Mouse (Mus musculus) bone marrow macrophage, adult 2 months (primary cell): Measurements from ENCODE around the gene Tardbp. TPM values are rescaled to one million over a fixed set of nuclear protein-coding genes. Genes with fewer than 3 reads are reported as not detected.
A peak's percentile ranks its signal among the peaks of the same experiment; 100 is the strongest.

ENCODE experiments used
- H3K27ac ChIP-seq: 2 replicates; pipeline ENCODE4 v1.5.1; 2012; ENCODE audit warnings: low read depth, low read length; ENCODE audit not compliant: insufficient read depth
- H3K4me1 ChIP-seq: 2 replicates; pipeline ENCODE4 v1.6.1; 2012; ENCODE audit warnings: low read length; ENCODE audit not compliant: control insufficient read depth, insufficient read depth
- H3K4me3 ChIP-seq: 2 replicates; pipeline ENCODE4 v1.5.1; 2012; ENCODE audit warnings: mild to moderate bottlenecking, low read length, moderate library complexity; ENCODE audit not compliant: insufficient read depth
- CTCF ChIP-seq: IDR thresholded peaks from 2 replicates; pipeline ENCODE4 v1.5.1; 2012; ENCODE audit warnings: low read depth, mild to moderate bottlenecking, low read length, moderate library complexity
- POLR2A ChIP-seq: IDR thresholded peaks from 2 replicates; pipeline ENCODE4 v1.6.1; 2012; ENCODE audit warnings: mild to moderate bottlenecking, low read depth, low read length, borderline replicate concordance
- polyA plus RNA-seq: library from polyadenylated mRNA; stranded (reverse); fragments of >200 nt; gene quantifications from 2 replicates; pipeline ENCODE4 v1.2.4, GENCODE M21; 2012; ENCODE audit not compliant: missing spikeins, insufficient read depth, insufficient read length

Gene Tardbp
- polyA plus RNA-seq, 1 experiment: 180 TPM

DNA sequence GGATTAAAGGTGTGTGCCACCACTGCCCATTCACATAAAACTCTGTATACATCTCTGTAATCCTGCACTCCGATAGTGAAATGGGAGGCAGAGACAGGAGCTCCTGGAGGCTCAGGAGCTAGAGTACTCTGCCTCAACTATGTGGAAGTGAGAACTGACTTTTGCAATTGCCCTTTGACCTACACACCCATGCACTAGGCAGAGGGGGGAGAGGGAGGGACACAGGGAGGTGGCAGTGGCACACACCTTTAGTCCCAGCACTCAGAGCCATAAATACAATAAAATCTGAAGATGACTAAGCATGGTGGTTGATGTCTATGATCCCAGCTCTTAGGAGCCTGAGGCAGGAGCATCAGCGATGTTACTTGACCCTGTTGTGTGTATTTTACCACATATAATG lies 12.6 kb upstream of the Tardbp start:
- Histone ChIP-seq H3K4me1 (no peaks in the 10 kb centered on the region), H3K27ac (no peak overlapping the region), H3K4me3 (no peak overlapping the region)
- TF ChIP-seq CTCF (no peak), POLR2A (no peak)

DNA sequence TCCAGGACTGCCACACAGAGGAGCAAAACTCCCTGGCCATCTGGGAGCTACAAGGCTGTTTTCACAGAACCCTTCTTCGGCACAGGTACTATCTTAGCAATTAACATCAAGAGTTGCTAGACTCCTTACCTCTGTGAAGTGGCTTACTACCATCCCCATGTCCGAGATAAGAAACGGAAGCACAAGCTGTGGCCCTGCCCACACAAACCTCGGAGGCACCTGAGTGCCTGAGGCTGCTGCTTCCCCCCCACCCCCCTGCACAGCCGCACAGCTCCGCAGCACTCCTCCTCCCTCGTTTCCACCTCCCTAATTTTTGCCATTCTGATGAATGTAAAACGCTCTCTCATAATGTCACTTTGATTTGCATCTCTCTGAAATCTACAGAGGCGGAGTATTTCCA lies 11.5 kb upstream of the Tardbp start:
- no peaks in the 10 kb centered on the region for H3K4me1 ChIP-seq
- no peak overlapping the region for H3K4me3 ChIP-seq
- TF ChIP-seq POLR2A (no peak), CTCF (no peak)
- no peak overlapping the region for H3K27ac ChIP-seq

DNA sequence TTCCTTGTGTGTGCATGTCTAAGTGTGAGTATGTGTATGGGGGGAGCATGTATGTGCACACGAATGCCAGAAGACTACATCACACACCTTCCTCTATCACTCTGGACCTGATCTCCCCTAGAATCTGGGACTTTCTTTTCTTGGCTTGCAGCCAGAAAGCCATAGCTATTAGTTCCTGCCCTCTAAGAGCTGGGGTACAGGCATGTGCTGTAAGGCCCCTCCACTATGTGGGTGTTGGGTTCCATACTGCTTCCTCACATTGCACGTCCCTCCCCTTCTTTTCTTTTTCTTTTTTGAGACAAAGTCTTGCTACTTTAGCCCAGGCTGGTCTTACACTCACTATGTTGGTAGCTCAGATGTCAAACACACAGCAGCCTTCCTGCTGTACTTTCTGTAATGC lies 8.5 kb upstream of the Tardbp start:
- H3K4me1 ChIP-seq: peaks cover 10% of the 10 kb centered on the region
- no peak overlapping the region for H3K4me3 ChIP-seq
- TF ChIP-seq CTCF (no peak), POLR2A (no peak)
- H3K27ac ChIP-seq: no peak overlapping the region

DNA sequence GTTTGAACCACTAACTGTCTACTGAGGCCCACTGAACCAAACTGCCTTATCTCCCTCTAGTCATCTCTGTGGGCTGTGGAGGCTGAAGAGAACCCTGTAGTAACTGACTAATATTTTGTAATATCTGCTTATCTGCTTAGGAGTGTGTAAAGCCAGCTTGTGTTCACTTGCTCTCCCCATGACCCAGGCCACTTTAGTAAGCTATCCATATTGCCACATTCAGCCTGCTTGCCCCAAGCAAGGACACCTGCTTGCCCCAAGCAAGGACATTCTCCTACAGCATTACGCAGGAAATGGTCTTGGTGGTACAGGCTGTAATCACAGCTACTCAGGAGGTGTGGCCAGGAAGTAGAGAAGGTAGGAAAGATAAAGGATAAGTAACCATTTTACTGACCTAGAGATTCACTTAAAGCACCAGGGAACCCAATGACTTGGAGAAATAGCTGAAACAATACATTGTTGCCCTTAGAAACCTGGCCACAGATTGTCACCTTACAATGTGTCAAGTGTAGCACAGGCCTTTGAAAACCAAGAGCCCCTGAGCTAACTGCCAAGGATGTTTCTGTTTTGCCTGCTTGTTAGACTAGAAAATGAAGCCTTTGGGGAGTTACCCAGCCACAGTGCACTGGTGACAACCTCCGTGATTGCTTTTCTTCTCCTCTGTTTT lies 6.7 kb upstream of the Tardbp start:
- Histone ChIP-seq H3K4me3 (no peak overlapping the region), H3K27ac (no peak overlapping the region), H3K4me1 (peaks cover 10% of the 10 kb centered on the region)
- no peak for TF ChIP-seq POLR2A
- no peak for TF ChIP-seq CTCF

DNA sequence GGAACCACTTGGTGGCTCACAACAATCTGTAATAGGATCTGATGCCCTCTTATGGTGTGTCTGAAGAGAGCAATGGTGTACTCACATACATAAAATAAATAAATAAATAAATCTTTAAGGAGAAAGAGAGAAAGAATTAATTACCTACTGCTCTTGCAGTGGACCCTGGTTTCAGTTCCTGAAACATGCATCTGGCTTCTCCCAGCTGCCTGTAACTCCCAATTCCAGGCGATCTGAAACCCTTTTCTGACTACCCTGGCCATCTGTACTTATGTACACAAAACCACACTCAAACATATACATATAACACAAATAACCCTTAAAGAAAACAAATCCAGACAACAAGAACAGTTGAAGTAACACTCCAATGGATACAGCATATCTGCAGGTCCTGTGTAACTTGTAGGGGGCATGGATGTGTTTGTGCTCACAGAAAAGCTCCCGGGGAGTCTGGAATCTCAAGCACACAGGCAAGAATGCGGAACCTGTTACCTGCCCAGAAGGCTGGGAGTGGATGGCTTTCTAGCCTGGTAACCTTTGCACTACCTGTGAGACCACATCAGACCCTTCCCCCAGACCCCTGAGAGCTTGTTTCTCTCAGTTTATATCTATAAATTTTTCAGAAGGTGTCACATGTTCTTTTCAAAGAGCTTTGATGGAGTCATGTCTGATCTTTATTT lies 5.3 kb upstream of the Tardbp start:
- Histone ChIP-seq H3K4me1 (peaks cover 13% of the 10 kb centered on the region), H3K27ac (no peak overlapping the region), H3K4me3 (no peak overlapping the region)
- TF ChIP-seq CTCF (no peak), POLR2A (no peak)

DNA sequence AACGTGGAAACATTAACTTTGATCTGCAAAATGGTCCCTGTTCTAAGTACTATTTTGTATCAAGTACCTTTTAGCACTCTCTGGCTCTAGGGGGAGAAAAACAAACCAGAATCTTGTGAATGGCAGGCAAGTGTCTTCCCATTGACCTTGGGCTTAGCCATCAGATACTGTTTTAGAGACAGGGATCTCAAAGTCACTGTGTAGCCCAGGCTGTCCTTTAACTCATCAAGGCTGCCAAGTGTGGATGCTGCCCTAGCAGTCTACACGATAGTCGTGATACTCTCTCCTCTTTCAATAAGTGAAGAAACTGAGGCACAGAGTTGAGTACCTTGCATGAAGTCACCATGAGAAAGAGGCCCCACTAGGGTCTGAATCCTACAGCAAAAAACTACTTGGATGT lies 427 bp upstream of the Tardbp start:
- Histone ChIP-seq H3K4me3 (peak overlapping the region; percentile 14; the same call in 1 of the 2 replicates), H3K27ac (peak overlapping the region; percentile 21; the same call in 1 of the 2 replicates), H3K4me1 (peaks cover 23% of the 10 kb centered on the region)
- no peak for TF ChIP-seq POLR2A
- TF ChIP-seq CTCF: no peak

DNA sequence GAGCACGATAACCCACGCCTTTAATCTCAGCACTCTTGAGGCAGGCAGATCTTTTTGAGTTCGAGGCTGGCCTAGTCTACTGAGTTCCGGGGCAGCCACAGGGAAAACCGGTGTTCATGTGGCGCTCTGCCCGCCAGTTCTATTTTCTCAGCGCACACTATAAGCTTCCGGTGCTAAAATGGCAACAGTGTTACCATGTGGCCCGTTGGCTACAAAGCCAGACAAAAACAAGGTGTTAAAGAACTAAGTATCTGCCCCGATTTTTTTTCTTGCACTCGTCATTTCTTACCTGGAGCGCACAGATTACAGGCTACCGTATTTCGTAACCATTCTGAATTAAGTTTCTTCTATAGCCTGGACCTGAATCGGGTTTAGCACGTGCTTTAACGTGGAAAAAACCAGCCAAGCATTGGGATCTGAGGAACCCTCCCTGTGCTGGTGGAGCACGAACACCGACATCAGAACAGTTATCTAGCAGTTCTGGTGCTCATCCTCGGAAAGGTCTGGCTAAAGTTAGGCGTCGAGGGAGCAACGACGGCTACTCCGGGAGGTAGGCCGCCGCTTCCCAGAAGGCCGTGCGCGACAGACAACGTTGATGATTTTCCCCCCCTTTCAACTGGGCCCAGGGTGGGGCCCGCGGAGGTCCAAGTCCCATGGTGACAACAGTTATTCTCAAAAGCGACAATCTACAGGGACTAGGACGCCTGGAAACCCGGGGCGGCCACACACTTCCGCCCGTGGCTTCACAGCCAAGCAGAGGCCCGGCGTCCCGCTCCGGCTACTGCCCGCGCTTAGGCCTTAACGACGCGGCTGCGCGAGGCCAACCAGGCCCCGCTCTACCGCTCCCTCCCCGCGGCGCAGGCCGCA lies 830 bp downstream of the Tardbp start:
- TF ChIP-seq POLR2A: no peak
- no peak for TF ChIP-seq CTCF
- Histone ChIP-seq H3K4me1 (peaks cover 19% of the 10 kb centered on the region), H3K27ac (peak overlapping the region; percentile 94), H3K4me3 (peak overlapping the region; percentile 96)

DNA sequence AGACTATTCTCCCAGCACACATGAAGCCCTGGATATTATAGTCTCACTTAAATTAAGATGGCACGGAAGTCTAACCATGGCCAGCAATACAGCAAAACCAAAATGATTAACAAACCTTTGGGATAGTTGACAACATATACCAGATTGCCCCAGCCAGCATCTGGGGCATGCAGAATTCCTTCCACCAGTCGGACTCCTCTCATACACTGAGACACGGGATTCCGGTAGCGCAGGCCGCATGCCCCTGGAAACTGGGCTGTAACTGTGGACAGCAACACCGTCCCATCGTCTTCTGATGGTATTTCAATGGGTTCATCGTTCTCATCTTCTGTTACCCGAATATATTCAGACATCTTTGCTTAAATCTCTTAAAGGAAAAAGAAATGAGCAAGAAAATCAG lies 1.8 kb downstream of the Tardbp start:
- peak overlapping the region; percentile 96 for H3K4me3 ChIP-seq
- TF ChIP-seq CTCF (no peak), POLR2A (no peak)
- peaks cover 19% of the 10 kb centered on the region for H3K4me1 ChIP-seq

DNA sequence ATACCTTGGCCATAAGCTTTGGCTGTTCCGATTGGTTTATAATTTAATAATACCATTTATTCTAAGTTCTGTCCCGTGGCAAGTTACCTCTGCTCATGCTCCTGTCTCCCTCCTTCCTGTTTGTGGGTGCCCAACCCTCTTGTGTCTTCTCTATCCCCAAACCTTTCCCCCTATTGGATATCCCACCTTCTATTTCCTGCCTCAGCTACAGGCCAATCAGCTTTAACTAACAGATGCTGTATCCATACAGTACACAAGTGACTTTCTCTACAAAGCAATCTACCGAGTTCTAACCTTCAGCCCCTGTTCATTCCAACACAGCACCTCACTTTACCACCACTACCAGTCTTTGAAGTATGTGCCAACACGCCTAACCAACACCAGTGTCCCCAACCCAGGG lies 3.2 kb downstream of the Tardbp start:
- Histone ChIP-seq H3K27ac (no peak overlapping the region), H3K4me3 (no peak overlapping the region), H3K4me1 (peaks cover 19% of the 10 kb centered on the region)
- no peak for TF ChIP-seq POLR2A
- no peak for TF ChIP-seq CTCF

More for the DNA sequence above, 1.8 kb downstream of the Tardbp start:
- H3K27ac ChIP-seq: no peak overlapping the region

DNA sequence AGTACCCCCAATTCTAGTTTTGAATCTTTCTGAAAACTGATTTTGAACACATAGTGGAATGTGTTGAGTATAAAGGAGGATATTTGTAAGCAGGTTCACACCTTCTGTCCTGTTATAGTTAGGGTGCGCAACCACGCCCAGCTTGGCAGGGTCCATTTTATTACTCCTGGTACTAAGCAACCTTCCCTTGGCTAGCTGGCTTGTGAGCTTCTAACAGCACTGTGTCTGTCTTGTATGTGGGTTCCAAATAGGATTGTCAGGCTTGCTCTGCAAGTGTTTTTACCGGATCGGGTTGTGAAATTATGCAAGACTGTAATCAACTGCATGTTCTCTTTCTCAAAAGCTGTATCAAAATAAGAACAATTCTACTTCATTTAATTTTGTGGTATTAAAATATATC lies 4.3 kb downstream of the Tardbp start:
- Histone ChIP-seq H3K4me1 (peaks cover 19% of the 10 kb centered on the region), H3K27ac (no peak overlapping the region), H3K4me3 (no peak overlapping the region)
- TF ChIP-seq POLR2A: no peak
- no peak for TF ChIP-seq CTCF
